Mouse (Mus musculus) frontal cortex, postnatal 10 days (tissue): ENCODE data around the gene Gtf3c6.

Experiments used
- DNase-seq, 2 experiments: peaks; one replicate each; pipeline ENCODE4 v3.0.0; 2022; ENCODE audit warnings: low spot score in 2 of 2, mixed read lengths in 1 of 2

Gtf3c6 gene

DNA sequence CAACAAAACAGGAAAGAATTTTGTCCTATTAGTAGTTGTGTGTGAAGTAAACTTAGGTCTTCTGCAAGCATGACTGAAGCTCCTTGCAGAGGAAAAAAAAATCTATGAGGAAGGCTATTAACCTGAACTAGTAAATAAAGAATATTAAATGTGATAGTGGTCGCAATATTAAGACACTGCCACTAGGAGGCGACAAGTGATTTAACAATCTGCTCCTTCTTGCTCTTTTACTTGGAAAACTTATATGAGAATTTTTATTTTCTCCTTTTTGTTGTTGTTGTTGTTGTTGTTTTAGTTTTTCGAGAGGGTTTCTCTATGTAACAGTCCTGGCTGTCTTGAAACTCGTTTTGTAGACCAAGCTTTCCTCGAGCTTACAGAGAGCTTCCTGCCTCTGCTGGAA is 1.1 kb upstream of the Gtf3c6 start:
- no peak for DNase-seq

DNA sequence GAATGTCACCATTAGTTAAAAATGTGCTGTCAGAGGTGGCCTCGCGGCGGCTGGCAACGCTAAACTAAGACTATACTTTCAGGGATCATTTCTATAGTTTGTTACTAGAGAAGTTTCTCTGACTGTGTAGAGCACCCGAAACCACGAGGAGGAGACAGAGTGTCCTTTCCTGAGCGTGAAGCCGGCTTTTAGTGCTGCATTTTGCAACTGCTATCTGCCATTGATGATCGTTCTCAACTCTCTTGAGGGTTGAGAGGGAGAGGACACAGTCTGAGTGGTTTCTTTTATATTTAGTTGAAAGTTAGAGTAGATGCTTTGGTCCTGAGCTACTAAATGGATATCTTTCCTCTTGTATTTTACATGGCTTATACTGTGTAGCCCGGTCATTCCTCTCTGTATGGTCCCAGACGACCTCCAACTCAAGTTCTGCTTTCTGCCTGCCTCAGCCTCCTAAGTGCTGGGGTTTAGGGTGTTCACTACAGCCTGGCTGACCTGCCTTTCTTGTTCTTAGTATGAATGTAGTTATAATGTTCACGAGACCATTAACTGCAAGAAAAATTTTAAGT is 576 bp upstream of the Gtf3c6 start:
- DNase-seq: peak; percentile 58 to 59

DNA sequence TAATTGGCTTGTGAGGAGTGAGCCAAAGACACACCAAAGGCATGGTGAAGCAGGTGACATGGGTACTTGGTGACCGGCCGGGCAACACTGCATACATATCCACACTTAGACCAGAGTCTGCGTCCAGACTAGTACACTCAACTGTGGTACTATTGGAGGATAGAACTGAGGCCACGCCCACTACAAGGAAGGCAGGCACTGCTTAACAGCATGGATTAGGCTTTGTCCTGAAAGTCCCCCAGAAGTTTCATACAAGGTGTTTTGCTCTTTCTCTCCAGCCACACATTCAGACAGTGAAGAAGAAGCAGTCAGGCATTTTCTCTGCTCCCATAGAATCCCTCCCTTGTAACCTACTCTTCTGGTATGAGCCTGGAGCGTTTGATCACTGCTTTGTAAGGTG is 1.2 kb downstream of the Gtf3c6 start:
- DNase-seq: peak; percentile 32 to 38

DNA sequence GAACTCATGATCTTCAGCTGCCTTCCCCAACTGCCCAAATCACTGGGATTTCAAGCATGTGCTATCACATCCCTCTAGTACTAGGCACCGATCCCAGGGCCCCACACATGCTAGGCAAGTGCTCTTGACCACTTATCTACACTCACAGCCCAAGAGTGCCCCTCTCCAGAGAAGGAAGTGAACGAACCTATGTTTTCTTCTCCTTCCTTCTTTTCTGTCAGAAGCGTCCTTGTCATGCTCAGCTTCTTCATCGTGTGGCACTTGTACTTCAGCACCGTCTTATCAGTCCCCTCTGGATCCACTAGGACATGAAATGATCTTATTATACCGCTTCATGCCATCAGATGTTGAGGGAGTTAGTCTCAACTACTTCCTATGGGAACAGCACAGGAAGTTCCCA is 6.9 kb downstream of the Gtf3c6 start:
- DNase-seq: no peak

DNA sequence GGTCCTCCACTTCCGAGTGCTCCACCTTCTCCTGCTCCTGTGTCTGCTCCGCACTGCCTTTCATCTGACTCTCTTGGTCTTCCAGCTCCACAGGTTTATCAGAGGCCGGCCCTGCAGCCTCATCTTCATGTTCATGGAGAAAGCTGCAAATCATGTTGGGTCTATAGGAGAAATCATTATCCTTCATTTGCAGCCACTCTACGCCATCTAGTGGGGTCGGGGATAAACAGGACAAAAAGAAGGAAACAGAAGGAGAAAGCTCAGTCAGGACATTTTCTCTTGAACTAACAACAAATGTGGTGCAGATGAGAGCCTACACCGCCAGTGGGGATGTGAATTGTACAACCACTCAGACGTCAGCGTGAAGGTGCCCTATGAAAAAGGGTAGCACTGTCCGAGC is 8.3 kb downstream of the Gtf3c6 start:
- no peak for DNase-seq

DNA sequence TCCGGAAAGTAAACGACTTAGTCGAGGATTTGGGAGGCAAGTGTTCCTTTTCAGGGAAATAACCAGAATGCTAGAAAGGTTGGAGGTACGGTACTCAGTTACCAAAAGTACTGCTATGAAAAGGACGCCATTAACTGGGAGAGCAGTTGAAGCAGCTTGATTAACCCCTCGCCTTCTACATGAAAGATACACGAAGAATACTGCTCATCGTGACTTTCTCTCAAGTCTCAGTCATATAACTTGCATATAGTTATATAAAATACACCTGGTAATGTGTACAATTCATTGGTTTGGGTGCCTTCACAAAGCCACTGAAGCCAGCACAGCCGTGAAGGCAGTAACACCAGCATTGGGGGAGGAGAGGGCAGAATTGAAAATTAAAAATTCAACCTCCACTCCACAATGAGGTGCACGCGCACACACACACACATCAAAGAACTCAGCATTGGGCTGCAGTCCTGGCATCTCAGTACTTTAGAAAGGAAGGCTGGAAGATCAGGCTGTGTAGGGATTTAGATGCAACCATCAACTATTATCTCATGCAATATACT is 10.7 kb downstream of the Gtf3c6 start:
- no peak for DNase-seq

DNA sequence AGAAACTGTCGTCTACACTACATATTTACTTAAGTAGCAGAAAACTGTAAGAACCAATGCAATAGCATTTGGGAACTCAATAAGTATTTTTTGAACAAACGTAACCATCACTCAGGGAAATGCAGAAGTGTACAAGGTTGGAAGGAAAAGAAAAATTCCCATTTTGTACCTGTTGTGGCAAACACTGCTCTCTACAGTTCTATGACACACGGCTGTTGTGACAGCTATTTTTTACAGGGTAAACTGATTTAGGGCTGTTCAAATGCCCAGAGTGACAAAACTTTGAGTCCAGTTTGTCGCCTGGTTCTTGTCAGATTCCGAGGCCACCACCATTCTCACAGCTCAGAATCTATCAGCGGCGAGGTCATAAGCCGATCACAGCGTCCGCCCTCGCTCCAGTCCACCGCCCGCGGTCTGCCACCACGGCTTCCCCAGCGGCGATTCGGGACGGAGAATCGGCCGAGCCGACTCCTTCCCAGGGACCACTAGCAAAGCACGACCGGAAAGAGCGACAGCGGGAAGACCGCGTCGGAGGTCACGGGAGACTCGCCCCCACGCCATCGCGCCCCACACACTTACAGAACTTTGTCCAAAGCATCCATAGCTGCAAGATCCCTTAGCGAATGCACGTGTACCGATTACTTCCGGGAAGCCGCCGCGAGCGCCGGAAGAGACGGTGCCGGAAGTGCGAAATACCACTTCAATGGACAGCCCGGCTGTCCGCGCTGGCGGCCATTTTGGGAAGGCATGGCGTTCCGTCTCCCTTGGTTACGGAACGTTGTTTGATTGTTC is 11.3 kb downstream of the Gtf3c6 start, which contains the start of gene Rpf2:
Gene Rpf2 (minus strand): TSS at position 663 of the 792 bp plus-strand sequence.
- peak; percentile 56 to 79 for DNase-seq

DNA sequence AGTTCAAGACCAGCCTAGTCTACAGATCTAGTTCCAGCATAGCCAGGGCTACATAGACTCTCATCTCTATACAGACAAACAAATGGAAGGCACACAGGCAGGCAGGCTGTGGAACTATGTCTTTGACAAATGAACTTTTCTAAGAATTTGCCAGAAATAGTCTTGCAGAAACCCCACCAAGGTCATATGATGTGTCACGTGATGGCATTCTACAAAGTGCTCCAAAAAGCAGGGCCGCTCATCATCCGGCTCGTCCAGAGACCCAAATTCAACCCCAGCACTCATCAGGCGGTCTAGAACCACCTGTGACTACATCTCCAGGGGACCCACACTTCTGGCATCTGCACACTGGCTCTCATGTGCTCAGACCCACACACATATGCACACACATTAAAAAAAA is 20.1 kb downstream of the Gtf3c6 start:
- DNase-seq: no peak

DNA sequence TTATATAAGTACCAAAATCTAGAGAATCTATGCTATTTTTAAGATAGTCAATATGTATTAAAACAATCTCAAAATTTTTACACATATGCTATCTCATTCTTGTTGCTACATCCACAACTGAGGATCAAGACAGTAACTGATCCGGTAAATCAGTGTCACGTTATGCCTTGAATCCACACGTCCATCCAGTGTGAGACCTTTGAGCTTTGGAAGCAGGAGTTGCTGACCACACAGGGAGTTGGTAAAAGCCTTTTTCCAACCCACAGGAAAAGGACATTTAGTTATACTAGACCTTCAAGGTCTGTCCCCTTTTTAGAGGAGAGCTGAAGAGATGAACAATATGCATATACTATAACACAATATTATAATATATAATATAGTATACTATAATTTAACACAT is 24.7 kb downstream of the Gtf3c6 start:
- DNase-seq: no peak

DNA sequence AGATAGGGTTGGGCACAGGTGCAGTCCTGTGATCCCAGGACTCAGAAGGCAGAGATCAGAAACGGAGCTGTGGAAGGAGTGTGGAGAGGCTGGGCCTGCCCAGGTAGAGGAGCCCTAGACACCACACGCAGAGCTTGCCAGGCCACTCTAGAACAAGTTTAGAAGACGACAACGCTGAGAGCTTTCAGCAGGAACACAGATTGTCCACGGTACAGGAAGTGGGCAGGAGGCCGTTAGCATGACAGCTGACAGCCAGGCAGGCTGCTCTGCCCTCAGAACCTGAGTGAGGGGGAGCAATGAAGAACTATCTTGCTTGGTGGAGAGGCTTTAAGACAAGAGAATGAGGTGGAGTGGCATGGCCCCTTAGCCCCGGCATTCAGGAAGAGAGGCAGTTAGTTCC is 25.5 kb downstream of the Gtf3c6 start:
- DNase-seq: no peak

DNA sequence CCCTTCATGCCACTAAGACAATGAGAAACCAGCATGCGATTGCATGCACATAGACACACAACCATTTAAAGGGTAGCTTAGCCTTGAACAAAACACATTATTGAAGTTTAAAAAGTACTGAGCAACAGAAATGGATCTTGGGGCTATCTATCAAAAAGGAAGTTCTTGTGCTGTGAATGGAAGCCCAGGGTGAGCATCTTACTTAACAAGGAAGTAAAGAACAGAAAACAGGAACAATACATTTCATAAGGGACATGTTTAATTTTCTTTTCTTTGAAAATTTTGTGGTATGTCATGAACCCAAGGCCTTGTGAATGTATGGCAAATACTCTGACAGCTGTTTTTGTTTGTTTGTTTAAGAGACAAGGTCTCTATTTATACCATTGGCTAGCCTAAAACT is 28.2 kb downstream of the Gtf3c6 start:
- DNase-seq: no peak

DNA sequence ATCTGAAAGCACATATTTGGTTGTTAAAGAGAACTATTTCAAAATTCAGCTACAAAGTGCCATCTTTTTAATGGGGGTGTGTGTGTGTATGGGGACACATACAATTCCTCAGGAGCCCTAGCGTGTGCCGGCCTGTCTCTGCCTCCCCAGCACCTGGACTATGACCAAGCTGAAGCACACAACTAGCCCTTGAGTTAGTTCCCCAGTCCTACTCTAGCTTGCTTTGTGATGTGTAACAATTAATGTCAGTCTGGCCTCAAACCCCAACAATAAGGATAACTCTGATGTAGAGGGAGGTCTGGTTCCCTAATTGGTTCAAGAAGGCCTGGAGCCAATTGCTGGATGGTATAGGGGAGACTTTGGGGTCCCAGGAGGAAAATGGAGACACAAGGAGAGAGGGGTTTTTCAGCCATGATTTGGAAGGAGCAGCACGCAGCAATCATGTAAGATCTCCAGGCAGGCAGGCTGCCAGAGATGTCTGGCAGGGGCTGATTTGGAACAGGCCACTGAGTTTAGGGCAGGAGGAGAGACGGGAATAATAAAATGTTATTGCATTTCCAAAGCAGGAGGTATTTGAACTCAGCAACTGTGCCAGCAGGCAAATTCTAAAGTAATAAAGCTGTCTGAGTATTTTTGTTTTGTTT is 30.1 kb downstream of the Gtf3c6 start:
- no peak for DNase-seq

DNA sequence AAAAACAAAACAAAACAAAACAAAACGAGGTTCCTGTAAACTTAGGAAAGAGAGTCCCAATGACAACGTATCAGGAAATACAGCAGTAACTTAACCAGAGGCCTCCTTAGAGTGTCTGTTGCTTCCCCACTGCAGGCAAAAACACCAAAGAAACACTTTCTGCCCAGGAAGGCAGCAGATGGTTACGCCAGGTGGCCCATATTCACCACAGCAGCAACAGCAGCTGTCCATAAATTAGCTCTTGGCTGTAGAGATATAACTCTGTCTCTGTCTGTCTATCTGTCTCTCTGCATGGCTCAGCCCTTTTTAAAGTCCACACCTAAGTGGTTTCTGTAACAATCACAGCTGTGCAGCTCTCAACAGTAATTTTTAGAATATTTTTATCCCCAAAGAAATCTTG is 39.0 kb downstream of the Gtf3c6 start:
- no peak for DNase-seq

DNA sequence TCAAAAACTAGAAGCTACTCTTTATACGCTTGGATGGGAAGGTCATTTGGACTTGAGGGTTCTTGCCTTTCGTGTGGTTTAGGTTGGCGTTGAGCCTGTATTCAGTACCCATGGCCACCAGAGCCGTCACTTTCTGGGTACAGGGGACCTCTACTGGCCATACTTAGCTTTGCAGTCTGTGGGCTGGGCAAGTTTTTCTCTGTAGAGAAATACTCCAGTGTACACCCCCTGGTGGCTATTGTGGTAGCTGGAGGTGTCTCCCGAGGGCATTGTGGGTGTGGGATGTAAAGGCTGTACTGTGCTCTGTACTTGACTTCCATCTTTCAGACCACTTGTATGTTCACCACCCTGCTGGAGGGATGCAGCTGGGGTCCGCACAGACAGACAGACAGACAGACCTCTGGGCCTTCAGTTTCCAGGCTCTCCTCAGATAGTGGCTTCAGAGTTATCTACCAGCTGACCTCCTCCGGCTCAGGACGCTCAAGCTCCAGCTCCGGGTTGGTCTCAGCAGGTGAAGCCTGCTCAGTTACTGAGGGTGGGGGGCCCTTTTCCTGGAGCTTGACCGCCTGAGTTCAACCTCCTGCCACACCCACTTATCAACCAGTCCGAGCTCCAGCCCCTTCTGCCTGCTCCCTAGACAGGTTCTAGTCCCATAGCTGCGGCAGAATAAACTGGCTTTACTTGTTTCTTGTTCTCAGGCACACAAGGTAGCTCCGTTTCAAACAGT is 45.3 kb downstream of the Gtf3c6 start:
- peak; percentile 80 to 87 for DNase-seq
